Mouse (Mus musculus): Measurements from ENCODE around the gene Cog4. TPM values are rescaled to one million over a fixed set of nuclear protein-coding genes. Genes with fewer than 3 reads are reported as not detected.

The Cog4 gene
- polyA plus RNA-seq, 2 experiments: 44.5 to 65.5 TPM

- no peaks in the 10 kb centered on the region for H3K27me3 ChIP-seq (ENCODE audit: control insufficient read depth, insufficient read depth, low read length)
- no peak for TF ChIP-seq POLR2A (IDR thresholded peaks at IDR 0.05; ENCODE audit: borderline replicate concordance, extremely low read depth, insufficient read depth, insufficient read length)
- no peak within 1 kb of the TSS for H3K27ac ChIP-seq (replicated peaks; ENCODE audit: low read depth, low read length)
- H3K4me1 ChIP-seq (ENCODE audit: control insufficient read depth, insufficient read depth, low read length): 0 out of 2 replicates have a peak, but pooled peaks cover 7% of the 10 kb centered on the region
- WGBS: 30% methylated on average over 12 of the region's 12 CpGs
- no peak within 1 kb of the TSS for H3K9ac ChIP-seq (ENCODE audit: low read depth, low read length, severe bottlenecking)
- ATAC-seq (ENCODE audit: low FRiP score, low read depth) (no peak), DNase-seq (ENCODE audit: low spot score) (no peak)
- no peak within 1 kb of the TSS for H3K4me2 ChIP-seq (replicated peaks; ENCODE audit: low read depth, low read length, severe bottlenecking)
- H3K4me3 ChIP-seq (replicated peaks; ENCODE audit: low read length): no peak within 1 kb of the TSS
- H3K9me3 ChIP-seq (ENCODE audit: control insufficient read depth, low read length): no peaks in the 10 kb centered on the region
- H3K36me3 ChIP-seq (ENCODE audit: control insufficient read depth, insufficient read depth, low read length): peaks cover 14% of the 10 kb centered on the region
These were observed 40.7 kb upstream of the Cog4 start, which contains the start of gene Il34 for GRCm38 (mm10) chr8:110805669-110806068. Il34 (minus strand) TSS chr8:110805924.

- H3K4me1 ChIP-seq (ENCODE audit: control insufficient read depth, insufficient read depth, low read length): 0 out of 2 replicates have a peak, but pooled peaks cover 7% of the 10 kb centered on the region
- no peaks in the 10 kb centered on the region for H3K27me3 ChIP-seq (ENCODE audit: control insufficient read depth, insufficient read depth, low read length)
- ATAC-seq (ENCODE audit: low FRiP score, low read depth): no peak
- no peak overlapping the region for H3K27ac ChIP-seq (replicated peaks; ENCODE audit: low read depth, low read length)
- TF ChIP-seq POLR2A (IDR thresholded peaks at IDR 0.05; ENCODE audit: borderline replicate concordance, extremely low read depth, insufficient read depth, insufficient read length): no peak
- H3K36me3 ChIP-seq (ENCODE audit: control insufficient read depth, insufficient read depth, low read length): peaks cover 18% of the 10 kb centered on the region
- H3K9me3 ChIP-seq (ENCODE audit: control insufficient read depth, low read length): no peaks in the 10 kb centered on the region
- DNase-seq (ENCODE audit: low spot score): no peak
- H3K4me3 ChIP-seq (replicated peaks; ENCODE audit: low read length): no peak overlapping the region
- no peak overlapping the region for H3K4me2 ChIP-seq (replicated peaks; ENCODE audit: low read depth, low read length, severe bottlenecking)
- WGBS: 89% methylated on average over 1 of the region's 1 CpGs
- no peak overlapping the region for H3K9ac ChIP-seq (ENCODE audit: low read depth, low read length, severe bottlenecking)
These were observed 40.3 kb upstream of the Cog4 start for GRCm38 (mm10) chr8:110806146-110806545.

GRCm38 (mm10) chr8:110808495-110809472 lies 37.6 kb upstream of the Cog4 start:
- peak; percentile 80 for DNase-seq (ENCODE audit: low spot score)
- H3K4me1 ChIP-seq (ENCODE audit: control insufficient read depth, insufficient read depth, low read length): 0 out of 2 replicates have a peak, but pooled peaks cover 7% of the 10 kb centered on the region
- 43% methylated on average over 13 of the region's 13 CpGs for WGBS
- peak overlapping the region; percentile 40; the same call in 1 of the 2 replicates for H3K27ac ChIP-seq (replicated peaks; ENCODE audit: low read depth, low read length)
- H3K36me3 ChIP-seq (ENCODE audit: control insufficient read depth, insufficient read depth, low read length): peaks cover 45% of the 10 kb centered on the region
- peak; percentile 69; the same call in 1 of the 2 replicates for ATAC-seq (ENCODE audit: low FRiP score, low read depth)
- H3K4me3 ChIP-seq (replicated peaks; ENCODE audit: low read length): no peak overlapping the region
- no peaks in the 10 kb centered on the region for H3K9me3 ChIP-seq (ENCODE audit: control insufficient read depth, low read length)
- H3K27me3 ChIP-seq (ENCODE audit: control insufficient read depth, insufficient read depth, low read length): no peaks in the 10 kb centered on the region
- TF ChIP-seq POLR2A (IDR thresholded peaks at IDR 0.05; ENCODE audit: borderline replicate concordance, extremely low read depth, insufficient read depth, insufficient read length): no peak
- H3K9ac ChIP-seq (ENCODE audit: low read depth, low read length, severe bottlenecking): no peak overlapping the region
- no peak overlapping the region; the same call in 1 of the 2 replicates for H3K4me2 ChIP-seq (replicated peaks; ENCODE audit: low read depth, low read length, severe bottlenecking)

GRCm38 (mm10) chr8:110809831-110810230 lies 36.6 kb upstream of the Cog4 start:
- Histone ChIP-seq H3K4me3 (replicated peaks; ENCODE audit: low read length) (no peak overlapping the region), H3K27ac (replicated peaks; ENCODE audit: low read depth, low read length) (no peak overlapping the region), H3K36me3 (ENCODE audit: control insufficient read depth, insufficient read depth, low read length) (peaks cover 55% of the 10 kb centered on the region), H3K27me3 (ENCODE audit: control insufficient read depth, insufficient read depth, low read length) (no peaks in the 10 kb centered on the region), H3K4me1 (ENCODE audit: control insufficient read depth, insufficient read depth, low read length) (0 out of 2 replicates have a peak, but pooled peaks cover 7% of the 10 kb centered on the region), H3K9ac (ENCODE audit: low read depth, low read length, severe bottlenecking) (no peak overlapping the region), H3K4me2 (replicated peaks; ENCODE audit: low read depth, low read length, severe bottlenecking) (no peak overlapping the region), H3K9me3 (ENCODE audit: control insufficient read depth, low read length) (no peaks in the 10 kb centered on the region)
- ATAC-seq (ENCODE audit: low FRiP score, low read depth) (peak; percentile 47; the same call in 1 of the 2 replicates), DNase-seq (ENCODE audit: low spot score) (no peak)
- TF ChIP-seq POLR2A (IDR thresholded peaks at IDR 0.05; ENCODE audit: borderline replicate concordance, extremely low read depth, insufficient read depth, insufficient read length): no peak
- 43% methylated on average over 2 of the region's 2 CpGs for WGBS

GRCm38 (mm10) chr8:110810481-110811065 lies 35.8 kb upstream of the Cog4 start:
- H3K27ac ChIP-seq (replicated peaks; ENCODE audit: low read depth, low read length): no peak overlapping the region
- H3K9me3 ChIP-seq (ENCODE audit: control insufficient read depth, low read length): no peaks in the 10 kb centered on the region
- ATAC-seq (ENCODE audit: low FRiP score, low read depth) (no peak), DNase-seq (ENCODE audit: low spot score) (no peak)
- H3K4me2 ChIP-seq (replicated peaks; ENCODE audit: low read depth, low read length, severe bottlenecking): no peak overlapping the region
- 85% methylated on average over 7 of the region's 7 CpGs for WGBS
- H3K4me1 ChIP-seq (ENCODE audit: control insufficient read depth, insufficient read depth, low read length): 0 out of 2 replicates have a peak, but pooled peaks cover 7% of the 10 kb centered on the region
- no peak overlapping the region for H3K9ac ChIP-seq (ENCODE audit: low read depth, low read length, severe bottlenecking)
- H3K4me3 ChIP-seq (replicated peaks; ENCODE audit: low read length): no peak overlapping the region
- TF ChIP-seq POLR2A (IDR thresholded peaks at IDR 0.05; ENCODE audit: borderline replicate concordance, extremely low read depth, insufficient read depth, insufficient read length): no peak
- no peaks in the 10 kb centered on the region for H3K27me3 ChIP-seq (ENCODE audit: control insufficient read depth, insufficient read depth, low read length)
- H3K36me3 ChIP-seq (ENCODE audit: control insufficient read depth, insufficient read depth, low read length): peaks cover 63% of the 10 kb centered on the region

All from limb, embryonic 14.5 days (tissue).